Mouse (Mus musculus): ENCODE data around the gene Cct4. TPM values are rescaled to one million over a fixed set of nuclear protein-coding genes. Genes with fewer than 3 reads are reported as not detected.

The Cct4 gene
- 100 to 1,000 TPM; 114 to 121 TPM for total RNA-seq (2021)

GRCm38 (mm10) chr11:22990393-22991126 is at the start of gene Cct4:
Gene Cct4 (plus strand): TSS chr11:22990519.
- intact Hi-C loops (cut with DNase I), result loop anchor here (2.0 to 5.0 kb wide), 3 partner anchors 18 to 157 kb away; no protein-coding TSS in a partner anchor
- DNase-seq (ENCODE audit: low spot score), result peak; percentile 88

- DNase-seq (ENCODE audit: low spot score), result no peak
- intact Hi-C loops (cut with DNase I), result no loop called here
These were observed 41.2 kb upstream of the Cct4 start for GRCm38 (mm10) chr11:22949101-22949500.

GRCm38 (mm10) chr11:22950131-22950530 is 40.2 kb upstream of the Cct4 start:
- intact Hi-C loops (cut with DNase I), result no loop called here
- no peak for DNase-seq (ENCODE audit: low spot score)

- intact Hi-C loops (cut with DNase I), result no loop called here
- no peak for DNase-seq (ENCODE audit: low spot score)
These were observed 37.7 kb upstream of the Cct4 start for GRCm38 (mm10) chr11:22952668-22953067.

- DNase-seq (ENCODE audit: low spot score), result no peak
- intact Hi-C loops (cut with DNase I), result loop anchor here (2.0 kb wide), 2 partner anchors 96 to 280 kb away; partner anchors contain the start of gene B3gnt2
These were observed 34.0 kb upstream of the Cct4 start for GRCm38 (mm10) chr11:22956346-22956745.

GRCm38 (mm10) chr11:22956830-22957229 is 33.5 kb upstream of the Cct4 start:
- intact Hi-C loops (cut with DNase I), result loop anchor here (1.0 to 2.0 kb wide), 3 partner anchors 96 to 325 kb away; partner anchors contain the start of gene B3gnt2

GRCm38 (mm10) chr11:22957791-22958374 is 32.4 kb upstream of the Cct4 start:
- no peak for DNase-seq (ENCODE audit: low spot score)
- intact Hi-C loops (cut with DNase I), result loop anchor here (1.0 to 2.0 kb wide), 3 partner anchors 97 to 326 kb away; partner anchors contain the start of gene B3gnt2

More at GRCm38 (mm10) chr11:22956830-22957229, 33.5 kb upstream of the Cct4 start:
- peak; percentile 28 for DNase-seq (ENCODE audit: low spot score)

GRCm38 (mm10) chr11:22962101-22962500 is 28.2 kb upstream of the Cct4 start:
- DNase-seq (ENCODE audit: low spot score), result no peak
- intact Hi-C loops (cut with DNase I), result loop anchor here (10.0 kb wide), 1 partner anchor 737 kb away; no protein-coding TSS in a partner anchor

GRCm38 (mm10) chr11:22964401-22964800 is 25.9 kb upstream of the Cct4 start:
- no peak for DNase-seq (ENCODE audit: low spot score)
- intact Hi-C loops (cut with DNase I), result loop anchor here (10.0 kb wide), 1 partner anchor 740 kb away; no protein-coding TSS in a partner anchor

GRCm38 (mm10) chr11:22965503-22965902 is 24.8 kb upstream of the Cct4 start:
- no peak for DNase-seq (ENCODE audit: low spot score)
- intact Hi-C loops (cut with DNase I), result loop anchor here (10.0 kb wide), 1 partner anchor 741 kb away; no protein-coding TSS in a partner anchor

- intact Hi-C loops (cut with DNase I), result loop anchor here (10.0 kb wide), 1 partner anchor 745 kb away; no protein-coding TSS in a partner anchor
- no peak for DNase-seq (ENCODE audit: low spot score)
These were observed 20.8 kb upstream of the Cct4 start for GRCm38 (mm10) chr11:22969486-22969885.

GRCm38 (mm10) chr11:22970546-22970945 is 19.8 kb upstream of the Cct4 start:
- DNase-seq (ENCODE audit: low spot score), result no peak
- intact Hi-C loops (cut with DNase I), result loop anchor here (10.0 kb wide), 2 partner anchors 456 to 686 kb away; partner anchors contain the start of gene Tmem17

GRCm38 (mm10) chr11:22971835-22972709 is 18.2 kb upstream of the Cct4 start, which contains the start of gene Zrsr1:
Gene Zrsr1 (plus strand): TSS chr11:22972005.
- intact Hi-C loops (cut with DNase I), result loop anchor here (10.0 kb wide), 2 partner anchors 457 to 687 kb away; partner anchors contain the start of gene Tmem17
- peak; percentile 56 for DNase-seq (ENCODE audit: low spot score)

- intact Hi-C loops (cut with DNase I), result loop anchor here (10.0 kb wide), 2 partner anchors 458 to 688 kb away; partner anchors contain the start of gene Tmem17
- DNase-seq (ENCODE audit: low spot score), result peak; percentile 71
These were observed 17.4 kb upstream of the Cct4 start for GRCm38 (mm10) chr11:22972746-22973526.

- intact Hi-C loops (cut with DNase I), result loop anchor here (10.0 kb wide), 2 partner anchors 459 to 689 kb away; partner anchors contain the start of gene Tmem17
- no peak for DNase-seq (ENCODE audit: low spot score)
These were observed 16.7 kb upstream of the Cct4 start for GRCm38 (mm10) chr11:22973599-22973998.

- intact Hi-C loops (cut with DNase I), result loop anchor here (10.0 kb wide), 2 partner anchors 463 to 693 kb away; partner anchors contain the start of gene Tmem17
- no peak for DNase-seq (ENCODE audit: low spot score)
These were observed 12.1 kb upstream of the Cct4 start for GRCm38 (mm10) chr11:22978215-22978614.

- intact Hi-C loops (cut with DNase I), result loop anchor here (10.0 kb wide), 2 partner anchors 464 to 694 kb away; partner anchors contain the start of gene Tmem17
- no peak for DNase-seq (ENCODE audit: low spot score)
These were observed 11.6 kb upstream of the Cct4 start for GRCm38 (mm10) chr11:22978711-22979110.

- intact Hi-C loops (cut with DNase I), result loop anchor here (10.0 kb wide), 2 partner anchors 464 to 694 kb away; partner anchors contain the start of gene Tmem17
- DNase-seq (ENCODE audit: low spot score), result no peak
These were observed 11.1 kb upstream of the Cct4 start for GRCm38 (mm10) chr11:22979221-22979620.

Measured in heart, postnatal 25 days (tissue).